ENCODE assay signal across 15 mouse cellular contexts in genomic region chr11:69960616-69961015, GRCm38 (mm10). TPM values are rescaled to one million over a fixed set of nuclear protein-coding genes. Genes with fewer than 3 reads are reported as not detected.
DNase-seq lines count a peak whose midpoint lies in the region; ATAC-seq and TF ChIP-seq lines count a peak whose summit lies in the region.
"Had no signal": no experiment of that assay in that cellular context is flagged by ENCODE, and none has a peak within 500 bp of the region (broad histone marks: within the 10 kb centered on the region; RNA-seq: fewer than 3 reads in every experiment).

No protein-coding gene starts in this region.

- H3K9me3 ChIP-seq in intestine, embryonic 15.5 days, result no peaks in the 10 kb centered on the region
- H3K9me3 ChIP-seq: limb, embryonic 12.5 days; megakaryocyte, embryonic 14.5 days had no signal

- 0 out of 2 replicates have a peak, but pooled peaks cover 3% of the 10 kb centered on the region for H3K4me1 ChIP-seq in intestine, embryonic 15.5 days (replicated peaks)

- peaks cover 16% of the 10 kb centered on the region for H3K27me3 ChIP-seq in intestine, embryonic 15.5 days (replicated peaks)

- peak; percentile 21 for TF ChIP-seq CTCF in left cerebral cortex, adult 2 months (IDR thresholded peaks at IDR 0.05)

- intact Hi-C loops in left cerebral cortex, adult 2 months (cut with DNase I), result no loop called here
- intact Hi-C loops in left cerebral cortex, postnatal 14 days (cut with DNase I), result no loop called here

- no peak overlapping the region for H3K27ac ChIP-seq in left cerebral cortex, adult 2 months
- H3K27ac ChIP-seq in intestine, embryonic 15.5 days, result peak overlapping the region; percentile 89
- H3K27ac ChIP-seq: limb, embryonic 12.5 days had no signal

- no peak for ATAC-seq in CD4-positive, CD25-positive, alpha-beta regulatory T cell, adult 4 months
- no peak for ATAC-seq in intestine, embryonic 15.5 days
- ATAC-seq in erythroid progenitor cell, adult 5-6 weeks (replicated peaks; ENCODE audit: low FRiP score, poor library complexity, severe bottlenecking), result no peak

- H3K4me3 ChIP-seq in left cerebral cortex, adult 2 months, result no peak overlapping the region
- no peak overlapping the region for H3K4me3 ChIP-seq in intestine, embryonic 15.5 days (replicated peaks)
- H3K4me3 ChIP-seq: limb, embryonic 12.5 days; megakaryocyte, embryonic 14.5 days had no signal

- H3K36me3 ChIP-seq in intestine, embryonic 15.5 days, result no peaks in the 10 kb centered on the region
- H3K36me3 ChIP-seq: limb, embryonic 12.5 days had no signal

- H3K4me2 ChIP-seq in intestine, embryonic 15.5 days (replicated peaks), result peak overlapping the region; percentile 38
- H3K4me2 ChIP-seq: limb, embryonic 12.5 days had no signal

- WGBS in intestine, embryonic 15.5 days, result 40% methylated on average over 5 of the region's 5 CpGs

- peak; percentile 46 for DNase-seq in CD4-positive, CD25-positive, alpha-beta regulatory T cell, adult 2 months (ENCODE audit: low read depth, low spot score)
- DNase-seq in left cerebral cortex, adult 2 months (ENCODE audit: extremely low spot score in 1 of 2, low spot score in 2 of 2), result no peak
- DNase-seq in left cerebral cortex, postnatal 14 days (ENCODE audit: low spot score in 2 of 2), result no peak
- peak; percentile 85 for DNase-seq in ES-CJ7 (ENCODE audit: low read depth, low spot score)
- DNase-seq in urinary bladder, postnatal 14 days (ENCODE audit: low spot score), result no peak
- DNase-seq: adrenal gland, adult 8-10 months; cerebellum, adult 9-11 months; gastrocnemius, postnatal 36 days; heart, postnatal 36 days; spleen, adult 18-20 months had no signal

- no peak overlapping the region for H3K9ac ChIP-seq in intestine, embryonic 15.5 days
- H3K9ac ChIP-seq: limb, embryonic 12.5 days had no signal

RNA-seq across cellular contexts. Expression of gene Cldn7, which starts 4.0 kb away (rescaled TPM):
- polyA plus RNA-seq in CD4-positive, CD25-positive, alpha-beta regulatory T cell, adult 4 months (2017; shearing (Covaris generic)), result not detected
- not detected for total RNA-seq in left cerebral cortex, adult 2 months (2021)
- not detected for total RNA-seq in left cerebral cortex, postnatal 14 days (2021)
- 977 and 1,030 TPM in 2 replicates for polyA plus RNA-seq in intestine, embryonic 15.5 days (2015; fragmentation: Nextera tagmentation; extraction: Ambion mirVana)
- total RNA-seq in erythroid progenitor cell, adult 5-6 weeks (2015; ENCODE audit: low replicate concordance), result not detected in 2 replicates
- total RNA-seq in erythroid progenitor cell, adult 5-6 weeks (2017; ENCODE audit: low replicate concordance), result not detected in 2 replicates
- total RNA-seq: gastrocnemius, postnatal 36 days; heart, postnatal 36 days had no signal

RNA-seq across cellular contexts. Expression of gene Slc2a4, which starts 12.6 kb away (rescaled TPM):
- polyA plus RNA-seq in CD4-positive, CD25-positive, alpha-beta regulatory T cell, adult 4 months (2017; shearing (Covaris generic)), result not detected
- 1 to 10 TPM; 2.3 to 4.1 TPM for total RNA-seq in left cerebral cortex, adult 2 months (2021)
- total RNA-seq in left cerebral cortex, postnatal 14 days (2021), result 1 to 10 TPM; 1.9 to 2.4 TPM
- 20.4 and 21.8 TPM in 2 replicates for polyA plus RNA-seq in intestine, embryonic 15.5 days (2015; fragmentation: Nextera tagmentation; extraction: Ambion mirVana)
- 94.7 and 103 TPM in 2 replicates for total RNA-seq in erythroid progenitor cell, adult 5-6 weeks (2015; ENCODE audit: low replicate concordance)
- 246 and 613 TPM in 2 replicates for total RNA-seq in erythroid progenitor cell, adult 5-6 weeks (2017; ENCODE audit: low replicate concordance)

RNA-seq across cellular contexts. Expression of gene Ctdnep1, which starts 20.3 kb away (rescaled TPM):
- 10 to 100 TPM; 21.1 to 25.4 TPM for polyA plus RNA-seq in CD4-positive, CD25-positive, alpha-beta regulatory T cell, adult 4 months (2017; shearing (Covaris generic))
- 100 to 1,000 TPM; 116 to 124 TPM for total RNA-seq in left cerebral cortex, adult 2 months (2021)
- 100 to 1,000 TPM; 115 TPM for total RNA-seq in left cerebral cortex, postnatal 14 days (2021)
- 23.2 and 26.3 TPM in 2 replicates for polyA plus RNA-seq in intestine, embryonic 15.5 days (2015; fragmentation: Nextera tagmentation; extraction: Ambion mirVana)
- 49.4 and 83.4 TPM in 2 replicates for total RNA-seq in erythroid progenitor cell, adult 5-6 weeks (2015; ENCODE audit: low replicate concordance)
- total RNA-seq in erythroid progenitor cell, adult 5-6 weeks (2017; ENCODE audit: low replicate concordance), result 17.1 and 20.9 TPM in 2 replicates

RNA-seq across cellular contexts. Expression of gene Elp5, which starts 21.7 kb away (rescaled TPM):
- polyA plus RNA-seq in CD4-positive, CD25-positive, alpha-beta regulatory T cell, adult 4 months (2017; shearing (Covaris generic)), result 10 to 100 TPM; 69.7 to 79.3 TPM
- 10 to 100 TPM; 90.9 to 93.8 TPM for total RNA-seq in left cerebral cortex, adult 2 months (2021)
- total RNA-seq in left cerebral cortex, postnatal 14 days (2021), result 100 to 1,000 TPM; 103 to 107 TPM
- polyA plus RNA-seq in intestine, embryonic 15.5 days (2015; fragmentation: Nextera tagmentation; extraction: Ambion mirVana), result 102 and 105 TPM in 2 replicates
- 45.0 and 50.7 TPM in 2 replicates for total RNA-seq in erythroid progenitor cell, adult 5-6 weeks (2015; ENCODE audit: low replicate concordance)
- 25.3 and 45.8 TPM in 2 replicates for total RNA-seq in erythroid progenitor cell, adult 5-6 weeks (2017; ENCODE audit: low replicate concordance)

RNA-seq across cellular contexts. Expression of gene Ybx2, which starts 25.0 kb away (rescaled TPM):
- not detected for polyA plus RNA-seq in CD4-positive, CD25-positive, alpha-beta regulatory T cell, adult 4 months (2017; shearing (Covaris generic))
- total RNA-seq in left cerebral cortex, adult 2 months (2021), result 1 to 10 TPM; 9.9 to 10.0 TPM
- total RNA-seq in left cerebral cortex, postnatal 14 days (2021), result 10 to 100 TPM in 1 of 2 experiments, 1 to 10 TPM in 1; 8.4 to 11.3 TPM
- polyA plus RNA-seq in intestine, embryonic 15.5 days (2015; fragmentation: Nextera tagmentation; extraction: Ambion mirVana), result 2.5 and 3.1 TPM in 2 replicates
- total RNA-seq in erythroid progenitor cell, adult 5-6 weeks (2015; ENCODE audit: low replicate concordance), result not detected in 2 replicates
- 3.9 TPM in 1 of 2 replicates, not detected in the other for total RNA-seq in erythroid progenitor cell, adult 5-6 weeks (2017; ENCODE audit: low replicate concordance)

Comparison
In these comparisons a context has a peak if more than half of its experiments do, and no peak if none do; other contexts are left out.
1. DNase-seq: peak in CD4-positive, CD25-positive, alpha-beta regulatory T cell, adult 2 months (single experiment) and ES-CJ7 (single experiment); none in left cerebral cortex, adult 2 months (0 of 2), left cerebral cortex, postnatal 14 days (0 of 2) and urinary bladder, postnatal 14 days (single experiment).
2. RNA of gene Slc2a4, which starts 12.6 kb away (total RNA-seq): 94.7 to 613 TPM in erythroid progenitor cell, adult 5-6 weeks; 2.3 to 4.1 TPM in left cerebral cortex, adult 2 months and 1.9 to 2.4 TPM in left cerebral cortex, postnatal 14 days; every median in the first group is over 10 times any median in the second.